Mouse (Mus musculus) layer of hippocampus, adult 9-10 months (tissue): Measurements from ENCODE around the gene Ccpg1.

ENCODE experiments used
- DNase-seq: peaks from one replicate; pipeline ENCODE4 v3.0.0; 2022; ENCODE audit warnings: low spot score

Ccpg1 gene

GRCm38 (mm10) chr9:73045711-73046110 is 60.5 kb downstream of the Ccpg1 start:
- no peak for DNase-seq

- no peak for DNase-seq
Observed at GRCm38 (mm10) chr9:73047906-73048305, 62.7 kb downstream of the Ccpg1 start.

GRCm38 (mm10) chr9:73048927-73049326 is 63.7 kb downstream of the Ccpg1 start:
- DNase-seq, result no peak

- DNase-seq, result no peak
Observed at GRCm38 (mm10) chr9:73049833-73050232, 64.6 kb downstream of the Ccpg1 start.

- DNase-seq, result no peak
Observed at GRCm38 (mm10) chr9:73050606-73051005, 65.4 kb downstream of the Ccpg1 start.

- DNase-seq, result no peak
Observed at GRCm38 (mm10) chr9:73055441-73055911, 70.2 kb downstream of the Ccpg1 start.

- DNase-seq, result no peak
Observed at GRCm38 (mm10) chr9:73059224-73059623, 74.0 kb downstream of the Ccpg1 start.

- DNase-seq, result no peak
Observed at GRCm38 (mm10) chr9:73063621-73064290, 78.5 kb downstream of the Ccpg1 start.
